Mouse (Mus musculus) olfactory bulb, adult 2 months (tissue): ENCODE results near the gene Ube2h.

Experiments used
- CTCF ChIP-seq: fragments of 200-500 bp; IDR thresholded peaks from 2 replicates; pipeline ENCODE4 v1.5.1; 2012; ENCODE audit warnings: low read depth, mild to moderate bottlenecking, low read length, moderate library complexity; ENCODE audit not compliant: insufficient read depth
- POLR2A ChIP-seq: fragments of 200-500 bp; IDR thresholded peaks from 2 replicates; pipeline ENCODE4 v1.6.1; 2012; ENCODE audit warnings: mild to moderate bottlenecking, low read depth, low read length, moderate library complexity; ENCODE audit not compliant: insufficient read depth

DNA sequence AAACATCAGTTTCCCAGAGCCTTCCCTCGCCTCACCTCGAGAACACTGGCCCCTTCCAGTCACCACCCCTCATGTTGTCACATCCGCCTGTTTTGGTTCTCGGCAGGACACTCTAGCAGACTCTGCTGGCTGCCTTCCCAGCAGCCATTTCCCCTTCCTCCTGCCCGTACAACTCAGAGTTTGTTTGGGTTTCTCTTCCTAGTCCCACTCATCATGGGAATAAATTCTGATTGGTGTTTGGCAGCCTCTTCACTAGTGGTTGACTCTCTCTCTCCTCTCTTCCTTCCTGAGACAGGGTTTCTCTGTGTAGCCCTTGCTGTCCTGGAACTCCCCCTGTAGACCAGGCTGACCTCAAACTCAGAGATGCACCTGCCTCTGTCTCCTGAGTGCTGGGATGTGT, 32.6 kb upstream of the Ube2h start:
- TF ChIP-seq POLR2A (no peak), CTCF (no peak)
